Mouse (Mus musculus): ENCODE data around the gene Cfap44. TPM values are rescaled to one million over a fixed set of nuclear protein-coding genes. Genes with fewer than 3 reads are reported as not detected.
"Not testable (repeated sequence)": the region's sequence is repeated elsewhere in the genome, so short reads cannot be mapped to it uniquely, and the experiment has no call there.

Cfap44 gene
- total RNA-seq, 2 experiments from 2014 or later: not detected

DNA sequence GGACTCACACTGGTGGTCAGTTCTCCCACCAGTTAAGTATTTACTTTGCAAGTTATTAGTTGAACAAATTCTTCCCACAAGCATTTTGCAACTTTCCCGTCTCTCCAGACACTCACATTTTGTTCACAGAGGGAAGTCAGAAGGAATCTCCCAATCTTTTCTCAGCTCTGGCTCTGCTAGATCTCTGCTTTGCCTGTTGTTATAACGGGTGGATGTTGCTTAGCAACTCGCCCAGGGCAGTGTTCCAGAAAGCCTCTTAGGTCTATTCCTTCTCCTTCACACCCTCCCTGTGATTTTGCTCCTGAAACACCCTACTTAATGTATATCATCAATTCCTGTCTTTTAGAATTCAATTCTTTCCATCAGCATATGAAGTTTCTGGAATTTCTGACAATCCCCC is 28.9 kb downstream of the Cfap44 start:
- no peak for ATAC-seq (replicated peaks; ENCODE audit: poor library complexity)

DNA sequence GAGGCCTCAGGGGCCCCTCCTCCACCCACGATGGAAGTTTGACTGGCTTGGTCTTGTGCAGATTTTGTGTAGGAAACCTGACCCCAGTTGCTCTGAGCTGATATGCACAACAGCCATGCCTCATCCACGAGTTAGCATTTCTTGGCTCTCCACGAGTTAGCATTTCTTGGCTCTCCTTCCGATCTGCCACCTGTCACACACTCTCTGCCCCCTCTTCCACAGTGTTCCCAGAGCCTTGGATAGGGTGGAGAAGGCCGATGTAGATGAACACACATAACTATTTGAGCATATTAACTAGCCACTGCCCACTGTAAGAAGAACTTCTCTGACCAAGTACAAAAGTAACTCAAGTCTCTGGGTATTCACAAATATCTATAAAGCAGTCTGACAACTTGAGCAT is 33.9 kb downstream of the Cfap44 start:
- ATAC-seq (replicated peaks; ENCODE audit: poor library complexity): no peak

DNA sequence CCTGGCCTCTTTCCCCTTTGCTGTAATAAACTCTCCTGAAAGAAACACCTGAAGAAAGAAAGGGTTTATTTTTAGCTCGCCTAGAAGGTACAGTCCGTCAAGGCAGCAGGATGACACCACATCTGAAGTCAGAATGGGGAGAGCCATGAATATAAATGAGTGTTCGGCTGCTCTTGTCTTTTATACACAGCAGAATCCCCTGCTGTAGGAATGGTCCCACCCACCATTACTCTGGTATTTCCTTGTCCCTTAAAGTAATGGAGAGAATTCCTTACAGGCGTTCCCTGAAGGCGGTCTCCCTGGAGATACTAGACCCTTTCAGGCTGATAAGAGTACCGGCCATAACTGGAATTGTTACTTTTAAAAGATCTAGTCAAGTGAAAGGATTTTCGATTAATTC is 35.4 kb downstream of the Cfap44 start:
- no peak for ATAC-seq (replicated peaks; ENCODE audit: poor library complexity)

DNA sequence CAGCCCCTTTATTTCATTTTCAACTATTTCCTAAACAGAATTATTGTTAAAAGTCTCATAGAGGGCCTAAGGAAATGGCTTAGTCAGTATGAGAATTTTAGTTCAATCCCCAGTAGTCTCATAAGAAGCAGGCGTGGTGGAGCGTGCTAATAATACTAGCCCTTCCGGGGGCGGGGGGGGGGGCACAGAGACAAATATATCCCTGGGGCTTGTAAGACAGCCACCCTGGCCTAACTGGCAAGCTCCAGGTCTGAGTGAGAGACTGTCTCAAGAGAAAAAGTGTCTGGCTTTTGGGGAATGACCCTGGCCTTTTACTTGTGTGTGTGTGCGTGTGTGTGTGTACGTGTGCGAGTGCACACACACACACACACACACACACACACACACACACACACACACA is 40.3 kb downstream of the Cfap44 start:
- no peak for ATAC-seq (replicated peaks; ENCODE audit: poor library complexity)

DNA sequence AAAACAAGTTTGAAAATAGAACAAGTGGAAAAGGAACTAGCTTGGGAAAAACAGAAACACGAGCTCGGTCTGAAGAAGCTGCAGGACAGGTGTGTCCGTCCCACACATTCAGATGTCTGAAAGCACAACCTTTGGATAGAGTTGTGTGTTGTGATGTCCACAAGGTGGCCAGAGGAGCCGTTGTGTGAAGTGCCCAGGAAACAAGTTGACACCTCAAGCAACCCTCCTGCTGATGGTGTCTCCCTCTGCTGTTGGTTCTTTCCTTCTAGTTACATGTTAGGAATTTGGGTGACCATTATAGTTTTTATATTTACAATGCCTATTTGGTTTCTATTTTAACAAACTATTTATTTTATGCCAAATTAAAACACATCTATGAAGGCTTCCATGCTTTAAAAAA is 40.9 kb downstream of the Cfap44 start:
- peak; percentile 37; the same call in 1 of the 2 replicates for ATAC-seq (replicated peaks; ENCODE audit: poor library complexity)

DNA sequence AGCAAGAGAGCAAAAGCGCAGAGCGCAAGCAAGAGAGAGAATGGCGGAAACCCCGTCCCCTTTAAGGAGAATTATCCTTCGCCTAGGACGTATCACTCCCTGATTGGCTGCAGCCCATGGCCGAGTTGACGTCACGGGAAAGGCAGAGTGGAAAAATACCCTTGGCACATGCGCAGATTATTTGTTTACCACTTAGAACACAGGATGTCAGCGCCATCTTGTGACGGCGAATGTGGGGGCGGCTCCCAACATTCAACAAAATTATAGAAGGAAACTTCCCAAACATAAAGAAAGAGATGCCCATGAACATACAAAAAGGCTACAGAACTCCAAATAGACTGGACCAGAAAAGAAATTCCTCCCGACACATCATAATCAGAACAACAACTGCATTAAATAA is 47.3 kb downstream of the Cfap44 start:
- not testable (repeated sequence) for ATAC-seq (replicated peaks; ENCODE audit: poor library complexity)

DNA sequence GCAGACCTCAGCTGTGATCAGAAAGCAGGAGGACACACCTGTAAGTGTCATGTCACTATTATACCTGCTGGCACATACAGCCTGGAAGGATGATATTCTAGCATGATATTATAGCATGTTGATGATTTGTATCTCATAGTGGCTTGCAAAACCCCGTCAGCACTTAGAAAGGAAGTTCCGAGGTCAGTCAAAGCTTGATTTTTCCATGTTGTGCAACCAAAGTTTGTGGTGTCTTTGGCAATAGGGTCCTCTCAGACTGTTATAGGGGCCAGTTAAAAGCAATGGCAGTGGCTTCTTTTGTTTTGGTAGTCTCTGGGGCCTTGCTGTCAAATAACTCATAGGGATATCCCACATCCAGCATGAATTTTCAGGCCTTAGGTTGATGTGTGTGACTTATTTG is 63.3 kb downstream of the Cfap44 start:
- ATAC-seq (replicated peaks; ENCODE audit: poor library complexity): peak; percentile 90

DNA sequence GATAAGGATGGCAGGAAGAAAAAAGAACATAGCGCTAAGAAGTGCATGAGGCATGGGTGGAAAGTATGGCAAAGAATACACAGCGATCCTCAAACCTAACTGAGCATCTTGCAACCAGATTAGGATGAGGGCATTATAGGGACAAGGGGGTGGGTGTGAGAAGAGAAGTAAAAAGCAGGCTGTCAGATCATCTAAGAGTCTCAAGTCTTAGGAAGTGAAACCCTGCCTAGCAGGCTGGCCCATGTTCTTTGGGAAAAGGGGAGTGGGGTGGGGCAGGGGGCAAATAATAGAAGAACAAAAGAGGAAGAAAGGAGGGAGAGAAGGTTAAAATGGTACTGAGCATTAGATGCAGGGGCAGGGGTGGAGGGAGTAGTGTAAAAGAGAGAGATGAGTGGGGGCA is 64.2 kb downstream of the Cfap44 start:
- ATAC-seq (replicated peaks; ENCODE audit: poor library complexity): peak; percentile 52

DNA sequence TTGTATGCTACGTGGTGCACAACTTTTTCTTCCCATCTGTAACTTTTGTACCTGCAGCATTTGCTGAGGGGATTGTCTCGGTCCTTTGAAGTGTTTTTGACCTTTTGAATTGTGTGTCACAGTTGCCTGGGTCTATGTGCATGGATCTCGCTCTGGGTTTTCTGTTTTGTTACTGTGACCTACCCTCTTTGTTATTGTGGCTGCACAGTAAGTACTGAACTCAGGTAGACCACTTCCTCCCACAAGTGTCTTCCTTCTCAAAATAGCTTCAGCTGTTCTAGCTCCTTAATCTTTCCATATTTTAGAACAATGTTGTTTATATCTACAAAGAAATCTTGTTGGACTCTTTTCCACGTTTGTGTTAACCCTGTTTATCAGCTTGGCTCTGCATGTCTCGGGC is 66.3 kb downstream of the Cfap44 start:
- ATAC-seq (replicated peaks; ENCODE audit: poor library complexity): no peak

DNA sequence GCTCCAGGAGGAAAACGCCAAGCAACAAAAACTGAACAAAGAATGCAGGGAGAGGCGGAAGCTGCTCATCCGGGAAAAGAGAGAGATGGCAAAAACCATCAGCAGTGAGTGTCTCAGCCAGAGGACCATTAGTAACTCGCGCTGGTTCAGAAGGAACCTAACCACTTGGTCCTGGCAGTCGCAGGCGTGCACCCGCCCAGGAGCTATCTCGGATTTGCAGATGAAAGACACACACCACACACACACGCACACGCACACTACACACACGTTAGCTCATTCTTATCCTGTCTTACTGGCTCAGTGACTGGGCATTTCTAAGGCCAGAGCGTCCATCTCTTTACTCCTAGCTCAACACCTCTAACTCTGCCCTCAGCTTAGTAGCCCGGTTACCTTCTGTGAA is 80.7 kb downstream of the Cfap44 start:
- ATAC-seq (replicated peaks; ENCODE audit: poor library complexity): peak; percentile 68

DNA sequence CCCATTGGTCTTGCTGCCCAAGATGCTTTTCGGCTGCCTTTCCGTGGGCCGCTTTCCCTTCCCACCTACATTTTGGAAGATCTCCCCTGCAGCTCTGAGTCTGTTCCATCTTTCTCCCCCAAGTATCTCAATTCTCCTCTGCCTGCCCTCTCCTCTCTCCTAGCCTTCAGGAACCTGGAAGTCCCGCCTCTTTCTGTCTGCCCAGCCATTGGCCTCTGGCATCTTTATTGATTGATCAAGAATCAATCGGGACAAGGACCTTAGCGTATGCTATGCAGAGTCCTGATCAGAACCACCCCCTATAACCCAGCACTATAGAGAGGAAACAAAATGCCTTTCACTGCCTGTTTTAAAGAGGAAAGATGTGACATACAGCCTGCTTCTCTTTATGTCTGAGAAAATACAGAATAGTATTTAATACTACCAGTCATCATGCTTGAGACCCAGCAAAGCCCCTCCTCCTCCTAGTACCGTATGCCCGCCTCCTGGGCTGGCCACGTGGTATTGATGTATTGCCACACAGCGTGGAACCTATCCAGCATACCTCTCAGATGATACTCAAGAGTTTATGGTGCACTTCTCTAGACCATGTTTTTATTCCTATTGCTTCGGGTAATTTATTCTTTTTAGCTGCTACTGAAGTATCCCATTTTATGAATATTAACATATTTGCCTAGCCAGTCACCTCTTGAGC is 81.2 kb downstream of the Cfap44 start:
- peak; percentile 42; the same call in 1 of the 2 replicates for ATAC-seq (replicated peaks; ENCODE audit: poor library complexity)

DNA sequence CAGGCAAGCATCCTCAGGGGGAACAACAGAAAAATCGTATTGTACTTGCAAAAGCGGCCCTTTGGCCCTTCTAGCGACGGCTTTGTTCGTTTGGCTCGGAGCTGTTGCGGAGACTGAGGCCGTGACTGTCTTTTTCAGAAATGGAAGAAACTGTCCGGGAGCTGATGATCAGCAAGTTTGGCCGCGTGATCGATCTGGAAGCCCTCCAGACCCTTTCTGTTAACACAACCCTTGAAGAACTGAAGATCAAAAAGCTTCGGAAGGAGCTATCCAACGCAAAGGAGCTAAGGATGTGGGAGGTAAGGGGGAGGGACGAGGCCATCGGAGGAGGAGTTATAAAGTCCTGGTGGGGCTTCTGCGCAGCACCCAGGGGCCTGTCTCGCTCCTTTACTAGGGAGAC is 84.2 kb downstream of the Cfap44 start:
- no peak for ATAC-seq (replicated peaks; ENCODE audit: poor library complexity)

DNA sequence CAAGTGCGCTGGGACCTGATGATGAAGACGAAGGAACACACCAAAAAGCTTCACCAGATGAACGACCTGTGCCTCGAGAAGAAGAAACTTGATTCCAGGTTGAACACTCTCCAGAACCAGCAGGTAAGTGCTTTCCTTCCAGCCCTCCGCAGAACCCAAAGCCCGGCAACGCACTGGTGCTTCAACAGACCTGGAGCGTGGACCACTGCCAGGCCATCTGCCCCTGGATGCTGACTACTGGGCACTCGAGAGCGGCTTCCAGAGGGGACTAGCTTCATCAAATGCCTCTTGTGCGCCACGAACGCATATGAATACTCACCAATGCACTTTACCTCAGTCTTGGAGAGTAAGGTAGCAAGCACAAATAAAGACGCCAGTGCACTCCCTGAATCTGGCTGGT is 85.3 kb downstream of the Cfap44 start:
- no peak for ATAC-seq (replicated peaks; ENCODE audit: poor library complexity)

DNA sequence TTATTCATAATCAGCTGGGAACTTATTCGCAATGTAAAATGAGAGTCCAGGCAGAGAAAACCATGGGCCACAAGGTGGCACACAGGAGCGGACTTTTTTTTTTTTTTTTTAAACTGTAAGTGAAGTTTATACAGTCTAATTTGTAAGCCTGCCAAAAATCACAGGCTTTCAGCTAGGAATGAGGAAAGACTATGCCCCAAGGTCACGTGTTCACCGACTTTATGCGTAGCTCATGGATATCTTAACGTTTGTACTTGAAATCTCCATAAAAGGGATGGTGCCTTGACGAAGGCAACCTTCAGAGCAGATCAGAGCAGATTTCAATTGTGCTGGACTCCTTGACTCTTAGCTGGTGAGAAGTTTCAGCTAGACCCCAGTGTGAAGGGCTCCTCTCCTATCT is 86.0 kb downstream of the Cfap44 start:
- ATAC-seq (replicated peaks; ENCODE audit: poor library complexity): 0 out of 2 replicates have a peak, but pooled peaks have one; percentile 47

DNA sequence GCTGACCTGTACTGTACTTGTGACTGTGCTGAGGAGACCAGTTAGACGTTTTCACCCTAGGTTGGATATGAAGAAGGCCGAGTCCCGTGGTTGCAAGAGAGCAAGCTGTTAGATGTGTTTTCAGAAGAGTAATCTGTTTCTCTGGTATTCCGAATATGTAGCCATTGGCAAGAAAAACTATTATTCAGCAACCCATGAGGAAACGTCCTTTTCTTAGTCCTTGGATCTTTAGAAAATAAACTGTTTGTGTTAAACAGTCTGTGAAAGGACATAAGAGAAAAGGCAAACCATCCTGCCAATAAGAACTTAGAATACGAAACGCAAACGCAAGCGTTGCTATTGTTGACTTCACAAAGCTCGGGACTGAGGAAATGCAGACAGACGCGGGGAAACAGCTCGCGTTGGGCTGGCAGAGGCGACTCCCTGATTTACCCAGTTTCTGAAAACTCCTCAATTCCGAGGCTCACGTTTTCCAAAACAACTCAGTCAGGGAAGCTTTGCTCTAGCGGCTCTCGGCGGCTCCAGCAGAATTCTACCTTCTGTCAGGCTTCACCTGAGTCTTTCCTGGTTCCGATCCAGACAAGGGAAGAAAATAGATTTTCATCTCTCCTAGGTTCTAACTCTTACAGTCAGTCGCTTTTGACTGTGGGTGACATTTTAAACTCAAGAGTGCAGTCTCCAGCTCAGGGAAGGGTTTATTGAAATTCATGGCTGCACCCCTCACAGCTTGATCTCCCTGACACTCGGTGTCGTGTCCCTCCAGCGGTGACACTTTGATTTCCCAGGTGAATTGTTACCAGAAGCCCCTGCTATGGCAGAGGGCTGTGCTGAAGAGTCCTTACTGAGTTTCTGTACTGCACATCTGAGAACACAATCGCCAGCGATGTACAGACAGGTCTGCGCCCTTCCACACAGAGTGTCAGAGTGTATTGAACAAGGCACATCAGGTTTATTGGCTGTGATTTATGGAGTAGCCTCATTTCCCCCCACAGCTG is 87.3 kb downstream of the Cfap44 start:
- no peak for ATAC-seq (replicated peaks; ENCODE audit: poor library complexity)

DNA sequence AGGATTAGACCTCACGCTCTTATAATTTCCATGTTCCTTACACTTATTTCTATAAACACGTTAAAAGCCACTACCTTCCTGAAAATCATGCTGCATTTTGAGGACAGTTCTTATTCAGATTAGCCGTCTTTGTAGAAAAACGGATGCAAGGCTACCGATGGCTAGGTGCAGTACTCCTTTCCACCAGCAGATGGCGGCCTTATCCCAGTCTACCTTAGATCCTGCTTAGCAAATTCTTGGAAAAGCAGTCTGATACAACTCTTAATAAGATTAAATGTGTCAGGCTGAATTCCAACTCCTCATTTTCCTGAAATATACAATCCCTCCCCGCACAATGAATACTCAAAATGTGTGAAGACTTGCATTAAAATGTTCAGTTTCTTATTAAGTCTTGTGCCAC is 89.5 kb downstream of the Cfap44 start:
- ATAC-seq (replicated peaks; ENCODE audit: poor library complexity): peak; percentile 87

DNA sequence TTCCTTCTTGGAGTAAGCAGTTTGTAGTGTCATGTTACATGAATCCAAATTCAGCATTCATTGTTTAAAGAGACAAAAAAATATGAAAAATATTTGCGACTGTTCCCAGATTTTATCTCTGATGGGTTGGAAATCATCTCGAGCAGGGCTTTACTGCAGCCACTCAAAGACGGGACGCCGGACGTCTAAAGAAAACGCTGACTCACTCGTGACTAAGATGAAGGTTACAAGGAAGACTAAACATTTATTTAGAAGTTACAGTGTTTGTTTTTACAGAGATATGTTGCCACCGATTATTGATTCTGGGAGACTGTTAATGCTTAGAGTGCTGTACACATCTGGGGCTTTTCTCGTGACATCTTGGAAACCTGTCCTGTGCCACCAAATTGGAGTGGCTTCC is 90.2 kb downstream of the Cfap44 start:
- ATAC-seq (replicated peaks; ENCODE audit: poor library complexity): no peak

DNA sequence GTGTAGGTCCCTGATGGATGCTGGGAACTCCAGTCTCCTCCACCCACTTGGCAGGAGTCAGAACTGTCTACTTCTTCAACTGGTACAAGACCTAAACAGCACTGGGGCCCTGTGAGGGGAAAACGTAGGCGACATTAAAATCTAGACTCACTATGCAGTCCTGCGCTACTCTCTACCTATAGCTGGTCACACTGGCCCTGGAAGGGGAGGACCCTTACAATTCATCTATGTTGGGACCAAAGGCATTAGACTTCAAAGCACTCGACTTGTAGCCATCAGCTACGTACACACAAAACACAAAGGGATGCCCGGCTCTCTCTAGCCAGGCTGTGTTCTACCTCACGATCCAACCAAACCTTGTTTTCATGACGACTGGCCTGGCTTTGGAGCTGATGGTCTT is 91.1 kb downstream of the Cfap44 start:
- ATAC-seq (replicated peaks; ENCODE audit: poor library complexity): no peak

DNA sequence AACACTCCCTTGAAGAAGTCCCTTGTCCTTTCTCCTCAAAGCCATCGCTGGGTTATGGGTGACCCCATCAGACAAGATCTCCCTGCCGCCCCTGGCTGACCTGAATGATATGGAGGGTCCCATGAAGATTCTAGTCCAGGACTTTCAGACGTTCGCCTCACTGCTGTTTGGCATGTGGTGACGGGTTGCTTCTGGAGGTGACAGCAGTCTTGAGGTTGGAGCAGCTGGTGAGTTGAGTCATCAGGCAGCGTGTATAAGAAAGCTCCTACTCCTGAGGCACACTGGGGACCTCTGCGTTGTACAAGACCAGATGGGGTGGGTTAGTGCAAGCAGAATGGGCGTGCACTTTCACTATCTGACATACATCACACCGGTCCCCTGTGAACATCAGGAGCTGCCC is 92.0 kb downstream of the Cfap44 start:
- no peak for ATAC-seq (replicated peaks; ENCODE audit: poor library complexity)

DNA sequence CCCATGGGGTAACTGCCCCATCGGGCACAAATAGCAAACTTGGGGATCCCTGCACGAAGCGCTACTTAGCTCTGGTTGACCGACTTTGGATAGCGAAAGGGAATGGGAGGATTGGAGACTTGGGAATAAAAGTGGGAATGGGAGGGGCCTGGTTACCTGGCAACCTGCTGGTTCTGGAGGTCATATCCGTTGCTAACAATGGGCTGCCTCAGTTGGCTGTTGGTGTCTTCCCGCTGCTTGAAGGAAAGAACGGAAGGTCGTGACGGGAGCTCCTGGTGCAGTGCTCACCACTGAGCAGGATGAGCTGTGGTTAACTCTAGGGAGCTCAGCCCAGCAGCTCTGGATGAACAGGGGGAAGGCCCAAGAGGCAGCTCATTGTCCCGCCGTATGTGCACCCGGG is 92.6 kb downstream of the Cfap44 start:
- no peak for ATAC-seq (replicated peaks; ENCODE audit: poor library complexity)

DNA sequence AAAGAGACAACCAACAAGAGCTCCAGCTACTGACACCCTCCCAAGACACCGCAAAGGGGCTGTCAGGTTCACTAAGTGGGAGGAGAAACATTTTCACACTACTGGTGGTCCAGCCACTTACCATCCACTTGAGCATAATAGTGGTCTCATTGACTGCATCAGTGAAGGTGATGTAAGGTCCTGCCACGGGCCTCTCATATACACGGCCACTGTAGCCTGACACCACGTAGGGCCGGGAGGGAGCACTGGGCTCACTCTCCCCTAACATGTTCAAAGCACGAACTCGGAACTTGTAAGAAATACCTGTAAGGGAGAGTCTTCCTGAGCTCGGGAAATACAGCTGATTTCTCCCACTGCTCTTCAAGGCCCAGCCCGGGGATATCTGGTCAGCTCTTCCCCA is 96.5 kb downstream of the Cfap44 start:
- no peak for ATAC-seq (replicated peaks; ENCODE audit: poor library complexity)

DNA sequence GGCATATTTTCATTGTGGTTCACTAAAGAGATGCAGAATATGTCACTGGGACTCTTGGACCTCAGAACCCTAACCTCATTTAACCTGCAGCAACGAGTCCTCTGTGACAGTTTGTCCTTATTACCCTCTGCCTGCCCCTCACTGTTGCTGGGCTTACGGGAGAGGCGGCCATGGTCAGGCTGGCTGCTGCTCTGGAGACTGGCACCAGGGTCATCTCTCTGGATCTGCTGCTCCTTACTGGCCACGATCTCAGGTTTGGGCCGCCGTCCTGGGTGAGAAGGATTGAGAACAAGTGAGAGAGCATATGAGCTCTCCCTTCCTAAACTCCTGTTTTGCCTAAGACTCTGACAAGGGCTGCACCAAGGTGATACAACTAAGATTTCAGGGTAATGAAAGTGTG is 97.6 kb downstream of the Cfap44 start:
- ATAC-seq (replicated peaks; ENCODE audit: poor library complexity): no peak

Data from megakaryocyte progenitor cell, adult 5-6 weeks (primary cell).